Mouse (Mus musculus): ENCODE data around the gene Pde4d.
A peak's percentile ranks its signal among the peaks of the same experiment; 100 is the strongest.

Gene Pde4d

DNA sequence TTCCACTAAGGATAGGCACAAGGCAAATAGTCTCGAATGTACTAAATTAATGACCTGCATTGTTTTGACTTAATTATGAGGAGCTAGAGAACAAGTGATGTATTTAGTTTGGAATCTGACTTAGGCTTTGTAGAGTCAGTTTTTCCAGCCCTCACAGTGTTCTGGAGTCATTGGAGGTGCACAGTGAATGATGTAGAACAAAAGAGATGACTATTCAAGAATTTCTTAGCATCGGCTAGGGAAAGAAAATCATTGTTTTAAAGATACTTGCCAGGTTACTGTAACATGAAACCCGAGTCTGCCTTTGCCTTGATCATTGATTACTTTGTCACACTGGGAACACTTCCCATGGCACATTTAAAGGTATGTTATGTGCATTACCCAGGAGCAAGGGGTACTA, 1089.6 kb downstream of the Pde4d start:
- DNase-seq = no peak

GRCm38 (mm10) chr13:109544646-109545045, 1094.9 kb downstream of the Pde4d start:
- no peak for DNase-seq

DNA sequence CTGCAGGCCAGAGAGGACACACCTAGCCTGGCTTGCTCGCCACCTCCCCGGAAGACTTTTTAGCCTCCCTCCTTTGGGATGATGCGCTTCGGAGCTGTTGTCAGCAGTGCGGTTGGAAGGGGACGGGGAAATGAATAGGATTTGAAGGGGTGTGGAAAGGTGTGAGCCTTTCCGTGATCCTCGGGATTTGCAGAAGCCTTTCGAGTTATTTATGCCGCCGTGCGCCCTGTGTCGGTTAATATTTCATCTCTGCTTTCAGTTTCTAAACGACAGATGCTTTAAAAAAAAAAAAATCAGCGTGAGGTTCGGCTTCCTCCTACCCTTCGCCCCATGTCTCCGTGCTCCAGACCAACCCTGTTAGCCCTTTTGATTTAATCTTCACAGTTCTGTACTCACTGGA, 1096.6 kb downstream of the Pde4d start:
- peak; percentile 53 for DNase-seq

GRCm38 (mm10) chr13:109547006-109547587, 1097.3 kb downstream of the Pde4d start:
- DNase-seq = no peak

DNA sequence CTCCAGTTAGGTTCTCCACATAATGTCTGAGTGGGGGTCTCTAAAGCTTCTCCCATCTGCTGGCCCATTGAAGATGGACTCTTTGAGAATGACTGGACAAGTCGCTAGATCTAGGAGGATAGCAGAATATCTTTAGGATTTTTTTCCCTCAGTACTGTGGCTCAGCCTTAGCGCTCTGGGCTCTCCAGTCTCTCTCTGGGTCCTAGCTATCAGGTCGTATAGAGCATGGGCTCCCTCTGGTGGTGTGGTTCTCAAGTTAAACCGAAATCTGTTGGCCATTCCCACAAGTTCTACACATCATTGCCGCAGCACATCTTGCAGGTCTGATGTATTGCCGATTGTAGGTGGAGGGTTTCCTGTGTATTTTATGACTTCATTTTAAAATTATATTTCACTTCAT, 1098.0 kb downstream of the Pde4d start:
- peak; percentile 80 for DNase-seq

- no peak for DNase-seq
These were observed 1098.5 kb downstream of the Pde4d start for GRCm38 (mm10) chr13:109548263-109548662.

GRCm38 (mm10) chr13:109548771-109549555, 1099.2 kb downstream of the Pde4d start:
- DNase-seq = no peak

- no peak for DNase-seq
These were observed 1102.1 kb downstream of the Pde4d start for GRCm38 (mm10) chr13:109551836-109552235.

DNA sequence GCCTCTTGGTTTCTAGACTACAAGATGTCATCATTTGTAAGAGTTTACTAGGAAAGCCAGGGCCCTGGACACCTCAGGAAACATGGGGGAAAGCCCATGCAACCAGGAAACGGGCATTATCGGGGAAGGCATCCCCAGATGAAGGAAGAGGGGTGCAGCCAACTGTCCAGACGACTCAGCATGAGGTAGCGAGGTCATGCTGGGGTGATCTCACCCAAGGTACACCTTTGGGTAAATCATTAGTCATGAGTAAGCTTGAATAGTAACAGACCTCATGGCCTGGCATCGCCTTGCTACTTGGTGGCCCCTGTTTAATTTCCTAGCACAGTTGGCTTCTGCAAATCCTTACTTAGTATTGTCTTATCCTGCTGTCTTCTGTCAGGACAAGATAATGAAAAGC, 1105.8 kb downstream of the Pde4d start:
- DNase-seq = peak; percentile 74

DNA sequence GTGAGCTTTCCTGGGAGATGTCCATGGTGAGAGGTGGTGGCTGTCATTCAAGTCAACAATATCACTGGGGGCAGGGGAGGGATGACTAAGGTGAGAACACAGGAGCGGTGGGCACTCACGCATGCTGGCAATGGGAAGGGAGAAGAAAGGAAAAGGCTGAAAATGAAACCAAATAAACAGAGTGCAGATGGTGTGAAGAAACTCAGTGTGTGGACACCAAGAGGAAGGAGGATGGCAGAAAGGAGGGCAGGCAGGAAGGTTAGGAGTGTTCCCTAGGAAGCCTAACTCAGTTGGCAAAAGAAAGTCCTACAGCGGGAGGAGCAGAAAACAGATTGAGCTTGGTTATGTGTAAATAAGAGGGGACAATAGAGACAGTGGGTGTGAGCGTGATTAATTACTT, 1107.1 kb downstream of the Pde4d start:
- DNase-seq = no peak

- no peak for DNase-seq
These were observed 1108.9 kb downstream of the Pde4d start for GRCm38 (mm10) chr13:109558341-109559257.

DNA sequence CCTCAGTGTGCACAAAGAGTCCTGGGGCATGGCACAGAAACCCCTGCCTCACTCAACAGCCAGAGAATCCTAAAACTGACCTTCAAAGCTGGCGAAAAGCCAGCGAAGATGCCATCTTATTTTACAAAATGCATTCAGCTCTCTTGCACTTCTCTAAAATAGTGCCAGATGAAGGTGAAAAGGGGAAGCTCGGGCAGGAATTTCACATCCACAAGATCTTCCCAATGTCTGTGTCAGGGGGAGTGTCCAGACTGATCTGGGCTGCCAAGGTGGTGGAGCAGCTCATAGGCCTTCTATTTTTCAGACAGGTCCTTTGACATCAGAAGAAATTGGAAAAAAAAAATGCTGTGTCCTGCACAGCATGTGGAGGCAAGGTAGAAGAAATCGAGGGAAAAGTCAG, 1110.5 kb downstream of the Pde4d start:
- no peak for DNase-seq

GRCm38 (mm10) chr13:109568638-109569468, 1119.1 kb downstream of the Pde4d start:
- DNase-seq = no peak

GRCm38 (mm10) chr13:109569491-109569890, 1119.7 kb downstream of the Pde4d start:
- DNase-seq = no peak

GRCm38 (mm10) chr13:109576725-109577124, 1127.0 kb downstream of the Pde4d start:
- no peak for DNase-seq

DNA sequence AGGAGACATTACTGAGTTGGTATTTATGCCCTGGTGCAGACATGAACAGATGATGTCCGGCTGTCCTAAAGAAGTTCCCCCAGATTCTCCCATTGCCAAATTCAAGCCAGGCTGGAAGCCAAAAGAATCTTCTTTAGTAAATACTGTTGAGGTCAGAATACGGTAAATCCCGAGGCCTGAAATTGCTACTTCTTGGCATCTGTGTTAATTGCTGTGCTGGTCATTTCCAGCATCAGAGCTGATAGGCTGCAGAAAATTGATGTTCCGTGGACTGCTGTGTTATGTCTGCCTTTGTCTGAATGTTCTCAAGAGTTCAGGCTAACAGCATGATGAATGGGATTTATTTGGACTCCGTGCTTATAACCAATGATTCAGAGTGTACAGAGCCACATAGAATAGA, 1127.7 kb downstream of the Pde4d start:
- DNase-seq = no peak

DNA sequence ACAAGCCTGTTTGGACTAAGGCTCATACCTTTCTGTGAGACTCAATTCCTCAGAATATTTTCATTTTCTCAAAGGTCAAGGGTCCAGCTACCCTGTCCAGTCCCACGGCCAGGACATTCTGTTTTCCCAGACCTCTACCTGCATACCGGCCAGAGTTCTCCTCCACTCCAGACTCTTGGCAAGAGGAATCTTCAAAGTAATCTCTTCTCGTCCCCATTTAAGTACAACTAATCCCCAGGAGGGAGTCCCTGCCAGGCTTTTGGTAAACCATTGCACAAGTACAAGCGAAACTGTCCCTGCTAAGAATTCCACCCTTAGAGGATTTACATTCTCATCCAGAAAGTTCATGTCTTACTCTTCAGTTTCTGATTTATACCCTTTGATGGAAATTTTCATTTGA, 1128.2 kb downstream of the Pde4d start:
- no peak for DNase-seq

DNA sequence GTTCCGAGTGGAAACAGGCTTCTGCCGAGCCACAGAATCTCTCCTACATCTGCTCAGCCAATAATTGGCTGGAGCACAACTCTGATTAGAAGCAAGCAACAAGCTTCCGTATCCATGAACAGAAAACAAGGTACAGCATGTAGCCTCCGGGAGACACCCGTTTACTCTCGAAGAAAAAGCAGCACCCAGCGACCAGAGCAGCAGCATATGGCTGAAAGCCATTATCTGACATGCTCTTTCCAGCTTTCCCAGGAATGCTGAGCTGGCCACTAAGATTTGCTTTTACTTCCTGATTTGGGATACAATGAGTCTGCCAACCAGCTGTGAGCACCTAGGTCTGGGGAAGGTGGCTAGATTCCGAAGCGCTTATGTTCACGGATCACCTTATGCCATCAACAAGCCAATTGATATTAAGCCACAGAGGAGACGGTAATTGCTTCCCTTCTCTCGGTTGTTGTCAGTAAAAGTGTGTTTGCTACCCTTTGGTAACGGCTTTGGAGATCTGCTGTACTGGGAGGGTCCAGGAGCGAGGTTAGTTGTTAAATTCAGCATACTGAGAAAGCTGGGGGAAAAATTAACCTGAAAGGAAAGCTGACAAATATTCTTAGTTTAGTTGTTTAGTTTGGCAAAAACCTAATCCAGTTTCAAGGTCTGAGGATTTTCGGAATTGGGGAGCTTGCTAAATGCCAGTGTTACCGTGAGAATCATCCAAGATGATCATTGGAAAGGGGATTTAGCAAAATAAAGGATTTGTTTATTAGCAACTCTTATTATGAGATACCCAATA, 1131.7 kb downstream of the Pde4d start:
- no peak for DNase-seq

GRCm38 (mm10) chr13:109590048-109590447, 1140.3 kb downstream of the Pde4d start:
- no peak for DNase-seq

- DNase-seq = no peak
These were observed 1142.5 kb downstream of the Pde4d start for GRCm38 (mm10) chr13:109592192-109592797.

- no peak for DNase-seq
These were observed 1150.0 kb downstream of the Pde4d start for GRCm38 (mm10) chr13:109599711-109600110.
